Mouse (Mus musculus): ENCODE measurements around the gene Fam71e1. TPM values are rescaled to one million over a fixed set of nuclear protein-coding genes. Genes with fewer than 3 reads are reported as not detected.

Fam71e1 gene
- polyA plus RNA-seq (2015; fragmentation: Nextera tagmentation; extraction: Ambion mirVana) = 23.0 and 29.8 TPM in 2 replicates

DNA sequence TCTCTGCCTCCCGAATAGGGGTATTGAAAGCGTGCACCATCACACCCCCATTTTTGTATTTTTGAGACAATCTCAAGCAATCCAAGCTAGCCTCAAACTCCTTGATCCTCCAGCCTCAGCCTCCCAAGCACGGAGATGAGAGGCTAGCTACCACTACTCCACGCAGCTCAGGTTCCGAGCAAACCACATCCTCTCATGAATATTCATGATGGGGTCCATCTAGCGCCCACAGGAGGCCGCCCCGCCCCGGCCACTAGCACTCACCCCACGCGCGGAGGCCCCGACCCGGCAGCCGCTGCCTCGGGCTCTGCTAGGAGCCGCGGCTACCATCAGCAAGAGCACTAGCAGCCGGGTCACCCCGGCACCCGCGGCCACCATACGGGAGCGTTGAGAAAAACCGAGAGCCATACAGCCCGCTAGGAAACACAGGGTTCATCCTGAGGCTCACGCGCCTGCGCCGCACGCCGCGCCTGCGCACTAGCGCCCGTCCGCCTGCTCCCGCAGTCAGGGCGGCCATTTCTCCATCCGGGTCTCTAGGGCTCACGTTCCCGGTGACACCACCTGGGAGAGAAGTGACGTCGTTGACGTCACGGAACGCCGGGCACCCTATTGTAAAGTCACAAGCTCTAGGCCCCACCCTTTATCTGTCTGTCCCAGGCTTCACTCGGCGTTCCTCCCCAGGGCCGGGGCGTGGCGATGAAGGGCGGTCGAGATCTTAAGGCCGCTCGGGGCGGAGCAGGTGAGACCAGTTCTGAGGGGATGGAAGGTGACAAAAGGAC, at the start of gene Fam71e1, which contains the start of gene Emc10:
Gene Fam71e1, plus strand, starts transcription at position 590 of the 779 bp plus-strand sequence.
Gene Emc10, minus strand, starts transcription at position 538 of the 779 bp plus-strand sequence.
- peak within 1 kb of the TSS; percentile 95 for H3K9ac ChIP-seq
- H3K4me3 ChIP-seq = peak within 1 kb of the TSS; percentile 86
- peak within 1 kb of the TSS; percentile 85 for H3K4me2 ChIP-seq
- H3K4me1 ChIP-seq (replicated peaks) = peaks cover 32% of the 10 kb centered on the region
- H3K27ac ChIP-seq (replicated peaks) = peak within 1 kb of the TSS; percentile 95
- WGBS = 1% methylated on average over 58 of the region's 58 CpGs
- no peaks in the 10 kb centered on the region for H3K9me3 ChIP-seq
- H3K36me3 ChIP-seq = peaks cover 30% of the 10 kb centered on the region
- peak; percentile 96 for ATAC-seq (ENCODE audit: low read depth)
- H3K27me3 ChIP-seq = no peaks in the 10 kb centered on the region

GRCm38 (mm10) chr7:44453256-44453655, 43.1 kb upstream of the Fam71e1 start:
- Histone ChIP-seq H3K9me3 (no peaks in the 10 kb centered on the region), H3K4me3 (no peak overlapping the region), H3K27me3 (no peaks in the 10 kb centered on the region), H3K4me2 (peak overlapping the region; percentile 0; the same call in 1 of the 2 replicates), H3K36me3 (peaks cover 80% of the 10 kb centered on the region), H3K4me1 (replicated peaks) (peaks cover 46% of the 10 kb centered on the region), H3K27ac (replicated peaks) (no peak overlapping the region), H3K9ac (no peak overlapping the region; the same call in 1 of the 2 replicates)
- WGBS = 12% methylated on average over 3 of the region's 3 CpGs
- peak; percentile 12; the same call in 1 of the 2 replicates for ATAC-seq (ENCODE audit: low read depth)

DNA sequence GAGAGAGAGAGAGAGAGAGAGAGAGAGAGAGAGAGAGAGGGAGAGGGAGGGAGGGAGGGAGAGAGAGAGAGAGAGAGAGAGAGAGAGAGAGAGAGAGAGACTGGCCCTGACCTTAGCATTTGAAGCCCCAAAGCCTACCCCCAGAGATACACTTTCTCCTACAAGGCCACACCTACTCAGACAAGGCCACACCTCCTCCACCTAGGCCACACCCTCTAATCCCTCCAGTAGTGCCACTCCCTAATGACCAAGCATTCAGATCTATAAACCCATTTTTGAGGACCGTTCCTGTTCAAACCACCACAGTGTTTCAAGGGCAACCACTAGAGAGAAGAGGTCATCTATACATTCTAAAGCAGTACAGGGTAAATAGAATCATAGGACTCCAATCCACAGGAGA, 40.1 kb upstream of the Fam71e1 start:
- Histone ChIP-seq H3K4me1 (replicated peaks) (peaks cover 21% of the 10 kb centered on the region), H3K9ac (no peak overlapping the region), H3K4me3 (no peak overlapping the region), H3K9me3 (no peaks in the 10 kb centered on the region), H3K36me3 (peaks cover 85% of the 10 kb centered on the region), H3K27ac (replicated peaks) (no peak overlapping the region), H3K4me2 (no peak overlapping the region), H3K27me3 (peaks cover 18% of the 10 kb centered on the region)
- no peak for ATAC-seq (ENCODE audit: low read depth)
- 89% methylated on average over 1 of the region's 1 CpGs for WGBS

- no peak overlapping the region for H3K27ac ChIP-seq (replicated peaks)
- H3K4me2 ChIP-seq = no peak overlapping the region
- H3K4me1 ChIP-seq (replicated peaks) = peaks cover 35% of the 10 kb centered on the region
- H3K9me3 ChIP-seq = no peaks in the 10 kb centered on the region
- no peak for ATAC-seq (ENCODE audit: low read depth)
- H3K36me3 ChIP-seq = peaks cover 90% of the 10 kb centered on the region
- H3K27me3 ChIP-seq = peaks cover 31% of the 10 kb centered on the region
- 71% methylated on average over 6 of the region's 6 CpGs for WGBS
- no peak overlapping the region for H3K4me3 ChIP-seq
- H3K9ac ChIP-seq = no peak overlapping the region
Measured at GRCm38 (mm10) chr7:44460067-44460466, 36.3 kb upstream of the Fam71e1 start.

DNA sequence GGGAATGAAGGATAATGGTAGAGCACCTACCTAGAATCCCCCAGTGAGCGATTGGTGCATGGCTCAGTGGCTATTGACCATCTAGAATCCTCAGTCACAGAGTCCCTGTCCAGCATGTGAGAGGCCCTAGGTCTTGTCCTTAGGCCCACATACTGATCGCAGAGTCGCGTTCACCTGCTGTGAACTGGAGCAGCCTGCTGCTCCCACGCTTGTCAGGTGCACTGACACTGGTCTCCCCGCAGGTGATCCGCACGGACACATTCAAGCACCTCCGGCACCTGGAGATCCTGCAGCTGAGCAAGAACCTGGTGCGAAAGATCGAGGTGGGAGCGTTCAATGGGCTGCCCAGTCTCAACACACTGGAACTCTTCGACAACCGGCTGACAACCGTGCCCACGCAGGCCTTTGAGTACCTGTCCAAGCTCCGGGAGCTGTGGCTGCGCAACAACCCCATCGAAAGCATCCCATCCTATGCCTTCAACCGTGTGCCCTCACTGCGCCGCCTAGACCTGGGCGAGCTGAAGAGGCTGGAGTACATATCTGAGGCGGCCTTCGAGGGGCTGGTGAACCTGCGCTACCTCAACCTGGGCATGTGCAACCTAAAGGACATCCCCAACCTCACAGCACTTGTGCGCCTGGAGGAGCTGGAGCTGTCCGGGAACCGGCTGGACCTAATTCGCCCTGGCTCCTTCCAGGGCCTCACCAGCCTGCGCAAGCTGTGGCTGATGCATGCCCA, 35.4 kb upstream of the Fam71e1 start:
- Histone ChIP-seq H3K4me1 (replicated peaks) (peaks cover 40% of the 10 kb centered on the region), H3K4me3 (no peak overlapping the region), H3K27ac (replicated peaks) (no peak overlapping the region), H3K27me3 (peaks cover 31% of the 10 kb centered on the region), H3K9ac (no peak overlapping the region), H3K36me3 (peaks cover 81% of the 10 kb centered on the region), H3K9me3 (no peaks in the 10 kb centered on the region), H3K4me2 (no peak overlapping the region)
- WGBS = 78% methylated on average over 31 of the region's 31 CpGs
- ATAC-seq (ENCODE audit: low read depth) = no peak

DNA sequence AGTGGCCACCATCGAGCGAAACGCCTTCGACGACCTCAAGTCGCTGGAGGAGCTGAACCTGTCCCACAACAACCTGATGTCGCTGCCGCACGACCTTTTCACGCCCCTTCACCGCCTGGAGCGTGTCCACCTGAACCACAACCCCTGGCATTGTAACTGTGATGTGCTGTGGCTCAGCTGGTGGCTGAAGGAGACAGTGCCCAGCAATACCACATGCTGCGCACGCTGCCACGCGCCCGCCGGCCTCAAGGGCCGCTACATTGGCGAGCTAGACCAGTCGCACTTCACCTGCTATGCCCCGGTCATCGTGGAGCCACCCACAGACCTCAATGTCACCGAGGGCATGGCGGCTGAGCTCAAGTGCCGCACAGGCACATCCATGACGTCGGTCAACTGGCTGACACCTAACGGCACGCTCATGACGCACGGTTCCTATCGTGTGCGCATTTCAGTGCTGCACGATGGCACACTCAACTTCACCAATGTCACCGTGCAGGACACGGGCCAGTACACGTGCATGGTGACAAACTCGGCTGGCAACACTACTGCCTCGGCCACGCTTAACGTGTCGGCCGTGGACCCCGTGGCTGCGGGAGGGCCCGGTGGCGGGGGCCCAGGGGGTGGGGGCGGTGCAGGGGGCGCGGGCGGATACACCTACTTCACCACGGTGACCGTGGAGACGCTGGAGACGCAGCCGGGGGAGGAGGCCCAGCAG, 34.7 kb upstream of the Fam71e1 start:
- 59% methylated on average over 49 of the region's 57 CpGs for WGBS

DNA sequence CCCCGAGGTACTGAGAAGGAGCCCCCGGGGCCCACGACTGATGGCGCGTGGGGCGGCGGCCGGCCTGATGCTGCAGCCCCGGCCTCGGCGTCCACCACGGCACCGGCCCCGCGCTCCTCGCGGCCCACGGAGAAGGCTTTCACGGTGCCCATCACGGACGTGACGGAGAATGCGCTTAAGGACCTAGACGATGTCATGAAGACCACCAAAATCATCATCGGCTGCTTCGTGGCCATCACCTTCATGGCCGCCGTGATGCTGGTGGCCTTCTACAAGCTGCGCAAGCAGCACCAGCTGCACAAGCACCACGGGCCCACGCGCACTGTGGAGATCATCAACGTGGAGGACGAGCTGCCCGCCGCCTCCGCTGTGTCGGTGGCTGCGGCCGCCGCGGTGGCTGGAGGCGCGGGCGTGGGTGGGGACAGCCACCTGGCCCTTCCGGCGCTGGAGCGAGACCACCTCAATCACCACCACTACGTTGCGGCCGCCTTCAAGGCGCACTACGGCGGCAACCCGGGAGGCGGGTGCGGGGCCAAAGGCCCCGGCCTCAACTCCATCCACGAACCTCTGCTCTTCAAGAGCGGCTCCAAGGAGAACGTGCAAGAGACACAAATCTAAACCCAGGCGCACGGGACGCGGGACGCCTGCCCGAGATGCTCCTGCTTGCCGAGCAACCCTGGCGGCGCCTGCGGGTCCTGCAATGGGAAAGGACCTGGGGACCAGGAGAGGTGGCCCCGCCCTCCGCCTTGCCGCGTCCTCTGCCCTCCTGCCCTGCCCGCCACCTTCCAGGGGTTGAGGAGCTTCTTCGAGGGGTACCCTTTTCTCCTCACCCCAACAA, 33.9 kb upstream of the Fam71e1 start:
- peak overlapping the region; percentile 9; the same call in 1 of the 2 replicates for H3K4me3 ChIP-seq
- H3K4me1 ChIP-seq (replicated peaks) = peaks cover 52% of the 10 kb centered on the region
- peaks cover 31% of the 10 kb centered on the region for H3K27me3 ChIP-seq
- no peak for ATAC-seq (ENCODE audit: low read depth)
- H3K27ac ChIP-seq (replicated peaks) = no peak overlapping the region
- peak overlapping the region; percentile 34 for H3K4me2 ChIP-seq
- peak overlapping the region; percentile 55 for H3K9ac ChIP-seq
- H3K36me3 ChIP-seq = peaks cover 67% of the 10 kb centered on the region
- 16% methylated on average over 74 of the region's 77 CpGs for WGBS
- H3K9me3 ChIP-seq = no peaks in the 10 kb centered on the region

More for the DNA sequence above, 34.7 kb upstream of the Fam71e1 start:
- Histone ChIP-seq H3K36me3 (peaks cover 75% of the 10 kb centered on the region), H3K4me3 (no peak overlapping the region), H3K27me3 (peaks cover 31% of the 10 kb centered on the region), H3K9me3 (no peaks in the 10 kb centered on the region), H3K27ac (replicated peaks) (no peak overlapping the region), H3K4me1 (replicated peaks) (peaks cover 44% of the 10 kb centered on the region), H3K4me2 (no peak overlapping the region), H3K9ac (peak overlapping the region; percentile 55; the same call in 1 of the 2 replicates)
- ATAC-seq (ENCODE audit: low read depth) = no peak

GRCm38 (mm10) chr7:44463056-44463425, 33.3 kb upstream of the Fam71e1 start:
- Histone ChIP-seq H3K4me1 (replicated peaks) (peaks cover 54% of the 10 kb centered on the region), H3K4me2 (no peak overlapping the region), H3K9ac (peak overlapping the region; percentile 55; the same call in 1 of the 2 replicates), H3K36me3 (peaks cover 61% of the 10 kb centered on the region), H3K27me3 (peaks cover 31% of the 10 kb centered on the region), H3K27ac (replicated peaks) (no peak overlapping the region), H3K4me3 (no peak overlapping the region), H3K9me3 (no peaks in the 10 kb centered on the region)
- no peak for ATAC-seq (ENCODE audit: low read depth)
- WGBS = 32% methylated on average over 8 of the region's 8 CpGs

- Histone ChIP-seq H3K4me3 (no peak overlapping the region), H3K27ac (replicated peaks) (peak overlapping the region; percentile 93; the same call in 1 of the 2 replicates), H3K4me1 (replicated peaks) (peaks cover 59% of the 10 kb centered on the region), H3K9me3 (no peaks in the 10 kb centered on the region), H3K4me2 (no peak overlapping the region), H3K36me3 (peaks cover 54% of the 10 kb centered on the region), H3K9ac (peak overlapping the region; percentile 55), H3K27me3 (peaks cover 31% of the 10 kb centered on the region)
- 80% methylated on average over 10 of the region's 10 CpGs for WGBS
- ATAC-seq (ENCODE audit: low read depth) = no peak
Measured at GRCm38 (mm10) chr7:44463556-44464225, 32.7 kb upstream of the Fam71e1 start.

- WGBS = 17% methylated on average over 4 of the region's 4 CpGs
- H3K27ac ChIP-seq (replicated peaks) = peak overlapping the region; percentile 93
- no peak overlapping the region for H3K4me3 ChIP-seq
- no peaks in the 10 kb centered on the region for H3K9me3 ChIP-seq
- H3K4me1 ChIP-seq (replicated peaks) = peaks cover 67% of the 10 kb centered on the region
- no peak for ATAC-seq (ENCODE audit: low read depth)
- peak overlapping the region; percentile 55 for H3K9ac ChIP-seq
- peaks cover 46% of the 10 kb centered on the region for H3K36me3 ChIP-seq
- no peak overlapping the region for H3K4me2 ChIP-seq
- H3K27me3 ChIP-seq = peaks cover 31% of the 10 kb centered on the region
Measured at GRCm38 (mm10) chr7:44464511-44464910, 31.9 kb upstream of the Fam71e1 start.

GRCm38 (mm10) chr7:44465111-44465510, 31.3 kb upstream of the Fam71e1 start, which contains the start of gene Aspdh:
Gene Aspdh (plus strand): TSS chr7:44465391.
- ATAC-seq (ENCODE audit: low read depth) = no peak
- H3K27ac ChIP-seq (replicated peaks) = peak within 1 kb of the TSS; percentile 93
- no peak within 1 kb of the TSS for H3K4me3 ChIP-seq
- peak within 1 kb of the TSS; percentile 55 for H3K9ac ChIP-seq
- peaks cover 40% of the 10 kb centered on the region for H3K36me3 ChIP-seq
- peaks cover 25% of the 10 kb centered on the region for H3K27me3 ChIP-seq
- 53% methylated on average over 2 of the region's 2 CpGs for WGBS
- no peak within 1 kb of the TSS for H3K4me2 ChIP-seq
- peaks cover 71% of the 10 kb centered on the region for H3K4me1 ChIP-seq (replicated peaks)
- H3K9me3 ChIP-seq = no peaks in the 10 kb centered on the region
